Mouse (Mus musculus): ENCODE results near the gene Arhgdib. TPM values are rescaled to one million over a fixed set of nuclear protein-coding genes. Genes with fewer than 3 reads are reported as not detected.

Arhgdib gene
- polyA plus RNA-seq, 1 experiment: 10.5 TPM

DNA sequence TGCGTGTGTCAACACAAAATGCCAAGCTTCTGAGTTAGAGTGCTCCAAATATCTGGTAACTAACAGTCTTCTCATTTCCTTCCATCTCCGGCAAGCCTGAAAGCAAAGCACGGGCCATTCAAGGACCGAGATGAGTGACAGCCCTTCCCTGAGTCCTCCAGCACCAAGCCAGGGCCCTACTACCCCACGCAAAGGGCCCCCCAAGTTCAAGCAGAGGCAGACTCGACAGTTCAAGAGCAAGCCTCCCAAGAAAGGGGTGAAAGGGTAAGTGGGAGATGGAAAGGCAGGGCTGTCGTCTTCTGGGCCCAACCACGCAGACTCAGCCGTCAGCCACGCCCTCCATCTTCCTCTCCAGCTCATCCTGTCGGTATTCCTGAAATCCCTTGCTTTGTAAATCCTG lies 17.4 kb upstream of the Arhgdib start:
- no peak for DNase-seq
- TF ChIP-seq CTCF (IDR thresholded peaks at IDR 0.05; ENCODE audit: borderline replicate concordance, insufficient read depth, low read depth, low read length) (no peak), POLR2A (IDR thresholded peaks at IDR 0.05; ENCODE audit: borderline replicate concordance, insufficient read depth, low read length) (no peak)
- no peak overlapping the region for H3K27ac ChIP-seq (ENCODE audit: insufficient read depth, low read length)
- H3K27me3 ChIP-seq (ENCODE audit: control insufficient read depth, insufficient read depth, low read length): no peaks in the 10 kb centered on the region
- 71% methylated on average over 11 of the region's 11 CpGs for WGBS
- H3K4me1 ChIP-seq (ENCODE audit: control insufficient read depth, insufficient read depth, low read length): no peaks in the 10 kb centered on the region
- no peak overlapping the region for H3K4me3 ChIP-seq (replicated peaks; ENCODE audit: insufficient read depth, low read depth, low read length)

DNA sequence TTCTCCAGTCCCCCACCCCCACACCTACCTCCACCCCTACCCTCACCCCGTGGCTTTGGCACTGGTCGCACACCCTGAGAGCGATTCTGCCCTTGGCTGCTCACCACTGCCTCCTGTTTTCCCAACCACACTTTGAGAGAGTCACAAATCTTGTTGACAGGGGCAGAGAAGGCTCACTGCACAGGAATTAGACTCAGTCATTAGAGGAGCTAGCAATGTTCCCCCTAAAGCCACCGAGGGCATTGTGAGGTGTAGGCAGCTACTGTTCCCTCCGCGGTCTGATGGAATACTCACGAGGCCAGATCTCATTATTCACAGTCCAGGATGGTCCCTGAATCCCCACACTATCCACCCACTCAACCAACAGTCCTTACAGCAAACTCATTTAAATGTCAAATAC lies 15.4 kb upstream of the Arhgdib start:
- H3K27ac ChIP-seq (ENCODE audit: insufficient read depth, low read length): no peak overlapping the region
- no peaks in the 10 kb centered on the region for H3K27me3 ChIP-seq (ENCODE audit: control insufficient read depth, insufficient read depth, low read length)
- WGBS: 57% methylated on average over 7 of the region's 7 CpGs
- no peaks in the 10 kb centered on the region for H3K4me1 ChIP-seq (ENCODE audit: control insufficient read depth, insufficient read depth, low read length)
- TF ChIP-seq POLR2A (IDR thresholded peaks at IDR 0.05; ENCODE audit: borderline replicate concordance, insufficient read depth, low read length) (no peak), CTCF (IDR thresholded peaks at IDR 0.05; ENCODE audit: borderline replicate concordance, insufficient read depth, low read depth, low read length) (no peak)
- H3K4me3 ChIP-seq (replicated peaks; ENCODE audit: insufficient read depth, low read depth, low read length): no peak overlapping the region
- DNase-seq: no peak

DNA sequence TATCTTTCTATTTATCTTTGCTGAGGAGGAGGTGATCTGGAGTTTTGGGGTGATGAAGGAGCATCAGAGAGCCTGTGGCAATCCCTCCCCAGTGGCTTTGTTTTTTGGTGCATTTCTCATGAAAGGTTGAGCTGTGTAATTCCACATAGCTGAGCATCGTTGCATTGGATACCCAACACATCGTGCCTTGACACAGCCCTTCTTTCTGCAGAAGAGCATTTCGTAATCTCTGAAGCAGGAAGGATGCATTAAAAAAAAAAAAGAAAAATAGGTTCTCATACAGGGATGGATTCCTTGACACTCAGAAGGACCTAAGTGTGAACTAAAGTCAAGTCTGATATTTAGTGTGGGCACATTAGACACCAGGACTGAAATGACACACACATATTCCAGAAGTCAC lies 13.5 kb upstream of the Arhgdib start:
- no peak overlapping the region for H3K4me3 ChIP-seq (replicated peaks; ENCODE audit: insufficient read depth, low read depth, low read length)
- no peak for TF ChIP-seq CTCF (IDR thresholded peaks at IDR 0.05; ENCODE audit: borderline replicate concordance, insufficient read depth, low read depth, low read length)
- TF ChIP-seq POLR2A (IDR thresholded peaks at IDR 0.05; ENCODE audit: borderline replicate concordance, insufficient read depth, low read length): no peak
- H3K27me3 ChIP-seq (ENCODE audit: control insufficient read depth, insufficient read depth, low read length): no peaks in the 10 kb centered on the region
- no peak for DNase-seq
- no peaks in the 10 kb centered on the region for H3K4me1 ChIP-seq (ENCODE audit: control insufficient read depth, insufficient read depth, low read length)
- 90% methylated on average over 3 of the region's 3 CpGs for WGBS
- no peak overlapping the region for H3K27ac ChIP-seq (ENCODE audit: insufficient read depth, low read length)

DNA sequence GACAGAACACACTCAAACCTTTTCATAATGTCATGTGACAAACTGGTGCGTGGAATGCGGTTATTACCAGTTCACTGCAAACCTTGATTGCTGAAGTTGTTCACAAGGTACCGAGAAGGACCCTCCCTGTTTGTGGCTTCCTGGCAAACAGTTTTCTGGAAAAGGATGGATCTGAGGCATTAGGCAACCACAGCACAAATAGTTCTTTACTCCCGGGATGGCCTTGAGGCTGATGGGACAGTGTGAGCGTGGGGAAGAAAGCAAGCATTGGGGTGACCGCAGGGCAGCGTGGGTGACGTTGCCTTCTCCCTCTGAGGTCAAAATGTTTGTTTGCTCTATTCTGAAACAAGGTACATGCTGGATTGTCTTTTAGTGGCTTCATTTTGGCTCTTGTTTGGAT lies 13.0 kb upstream of the Arhgdib start:
- TF ChIP-seq POLR2A (IDR thresholded peaks at IDR 0.05; ENCODE audit: borderline replicate concordance, insufficient read depth, low read length): no peak
- no peak for TF ChIP-seq CTCF (IDR thresholded peaks at IDR 0.05; ENCODE audit: borderline replicate concordance, insufficient read depth, low read depth, low read length)
- no peaks in the 10 kb centered on the region for H3K27me3 ChIP-seq (ENCODE audit: control insufficient read depth, insufficient read depth, low read length)
- H3K4me1 ChIP-seq (ENCODE audit: control insufficient read depth, insufficient read depth, low read length): no peaks in the 10 kb centered on the region
- DNase-seq: no peak
- H3K4me3 ChIP-seq (replicated peaks; ENCODE audit: insufficient read depth, low read depth, low read length): no peak overlapping the region
- WGBS: 90% methylated on average over 8 of the region's 8 CpGs
- no peak overlapping the region for H3K27ac ChIP-seq (ENCODE audit: insufficient read depth, low read length)

DNA sequence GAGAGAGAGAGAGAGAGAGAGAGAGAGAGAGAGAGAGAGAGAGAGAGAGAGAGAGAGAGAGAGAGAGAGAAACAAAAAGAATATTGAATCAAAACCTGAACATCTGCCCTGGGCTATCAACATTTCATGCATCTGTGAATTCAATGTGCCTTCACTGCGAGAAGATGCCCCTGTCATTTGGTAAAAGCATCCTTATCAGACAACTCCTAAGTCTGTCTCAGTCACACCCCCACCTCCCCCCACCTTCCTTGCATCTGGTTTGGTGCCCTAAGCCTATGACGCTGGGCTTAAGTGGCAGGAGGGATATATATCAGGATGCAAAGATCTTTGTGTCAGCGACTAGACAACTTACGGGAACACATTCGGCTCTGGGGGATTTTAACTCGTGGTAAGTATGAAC lies 12.5 kb upstream of the Arhgdib start:
- Histone ChIP-seq H3K4me3 (replicated peaks; ENCODE audit: insufficient read depth, low read depth, low read length) (no peak overlapping the region), H3K4me1 (ENCODE audit: control insufficient read depth, insufficient read depth, low read length) (no peaks in the 10 kb centered on the region), H3K27ac (ENCODE audit: insufficient read depth, low read length) (no peak overlapping the region), H3K27me3 (ENCODE audit: control insufficient read depth, insufficient read depth, low read length) (no peaks in the 10 kb centered on the region)
- no peak for DNase-seq
- TF ChIP-seq CTCF (IDR thresholded peaks at IDR 0.05; ENCODE audit: borderline replicate concordance, insufficient read depth, low read depth, low read length): no peak
- no peak for TF ChIP-seq POLR2A (IDR thresholded peaks at IDR 0.05; ENCODE audit: borderline replicate concordance, insufficient read depth, low read length)
- 87% methylated on average over 6 of the region's 6 CpGs for WGBS

DNA sequence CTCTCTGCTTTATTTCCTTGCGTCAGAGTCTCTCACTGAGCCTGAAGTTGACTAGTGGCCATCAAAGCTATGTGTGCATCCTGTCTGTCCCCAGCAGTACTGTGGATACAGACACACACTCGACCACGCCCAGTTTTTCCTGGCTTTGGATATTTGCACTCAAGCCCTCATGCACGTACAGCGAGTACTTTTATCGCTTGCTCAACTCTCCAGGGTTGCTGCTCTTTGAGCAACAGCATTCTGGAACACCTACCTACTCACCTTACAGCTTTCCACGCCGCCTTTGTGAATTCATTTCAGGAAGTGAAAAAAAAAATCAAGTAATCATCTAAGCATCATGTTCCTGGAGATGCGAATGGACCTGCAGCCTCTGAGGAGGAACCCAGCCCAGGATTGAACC lies 11.2 kb upstream of the Arhgdib start:
- TF ChIP-seq POLR2A (IDR thresholded peaks at IDR 0.05; ENCODE audit: borderline replicate concordance, insufficient read depth, low read length) (no peak), CTCF (IDR thresholded peaks at IDR 0.05; ENCODE audit: borderline replicate concordance, insufficient read depth, low read depth, low read length) (no peak)
- Histone ChIP-seq H3K27ac (ENCODE audit: insufficient read depth, low read length) (no peak overlapping the region), H3K27me3 (ENCODE audit: control insufficient read depth, insufficient read depth, low read length) (no peaks in the 10 kb centered on the region), H3K4me3 (replicated peaks; ENCODE audit: insufficient read depth, low read depth, low read length) (no peak overlapping the region), H3K4me1 (ENCODE audit: control insufficient read depth, insufficient read depth, low read length) (no peaks in the 10 kb centered on the region)
- 94% methylated on average over 9 of the region's 9 CpGs for WGBS
- no peak for DNase-seq

DNA sequence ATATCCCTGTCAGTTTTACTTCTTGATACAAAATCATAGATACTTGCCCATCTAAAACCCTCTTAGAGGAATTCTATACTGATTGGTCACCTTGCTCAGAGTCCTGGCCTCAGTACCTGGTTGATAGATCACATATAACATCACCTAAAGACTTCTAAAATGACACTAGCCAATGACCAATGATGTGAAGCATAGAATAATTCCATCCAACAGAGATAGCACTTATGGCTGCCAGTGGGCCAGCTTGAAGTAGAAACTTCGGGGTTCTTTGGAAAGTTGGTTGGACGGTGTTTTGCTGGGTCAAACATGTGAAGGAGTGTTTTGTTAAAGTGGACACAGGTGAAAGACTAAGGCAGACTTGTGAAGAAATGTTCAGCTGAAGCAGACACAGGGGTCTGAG lies 8.5 kb upstream of the Arhgdib start:
- no peak for DNase-seq
- no peak overlapping the region for H3K4me3 ChIP-seq (replicated peaks; ENCODE audit: insufficient read depth, low read depth, low read length)
- no peak overlapping the region for H3K27ac ChIP-seq (ENCODE audit: insufficient read depth, low read length)
- H3K27me3 ChIP-seq (ENCODE audit: control insufficient read depth, insufficient read depth, low read length): no peaks in the 10 kb centered on the region
- no peaks in the 10 kb centered on the region for H3K4me1 ChIP-seq (ENCODE audit: control insufficient read depth, insufficient read depth, low read length)
- no peak for TF ChIP-seq CTCF (IDR thresholded peaks at IDR 0.05; ENCODE audit: borderline replicate concordance, insufficient read depth, low read depth, low read length)
- TF ChIP-seq POLR2A (IDR thresholded peaks at IDR 0.05; ENCODE audit: borderline replicate concordance, insufficient read depth, low read length): no peak
- 87% methylated on average over 2 of the region's 2 CpGs for WGBS

DNA sequence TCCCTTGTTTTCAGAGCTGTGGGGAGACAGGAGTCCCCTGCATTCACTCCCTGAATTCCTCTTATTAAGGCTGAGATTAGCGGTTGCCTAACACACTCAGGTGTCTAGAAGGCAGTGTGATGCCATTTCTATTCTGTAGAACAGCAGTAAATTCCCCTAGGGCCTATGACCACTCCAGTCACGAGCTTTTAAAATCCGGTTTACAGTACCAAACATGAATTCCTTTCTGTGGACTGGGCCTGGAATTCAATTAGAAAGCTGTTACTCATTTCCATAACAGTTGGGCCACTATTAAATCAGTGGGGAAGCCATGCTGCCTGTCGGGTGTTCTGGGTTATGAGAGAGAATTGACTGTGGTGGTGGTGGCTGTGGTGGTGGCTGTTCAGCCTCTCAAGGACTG lies 6.0 kb upstream of the Arhgdib start:
- H3K27me3 ChIP-seq (ENCODE audit: control insufficient read depth, insufficient read depth, low read length): no peaks in the 10 kb centered on the region
- DNase-seq: no peak
- no peaks in the 10 kb centered on the region for H3K4me1 ChIP-seq (ENCODE audit: control insufficient read depth, insufficient read depth, low read length)
- no peak overlapping the region for H3K27ac ChIP-seq (ENCODE audit: insufficient read depth, low read length)
- 38% methylated on average over 4 of the region's 4 CpGs for WGBS
- TF ChIP-seq POLR2A (IDR thresholded peaks at IDR 0.05; ENCODE audit: borderline replicate concordance, insufficient read depth, low read length) (no peak), CTCF (IDR thresholded peaks at IDR 0.05; ENCODE audit: borderline replicate concordance, insufficient read depth, low read depth, low read length) (no peak)
- H3K4me3 ChIP-seq (replicated peaks; ENCODE audit: insufficient read depth, low read depth, low read length): no peak overlapping the region
